Mouse (Mus musculus) olfactory bulb, adult 2 months (tissue): ENCODE measurements around the gene Cpne2.

Experiments used
- CTCF ChIP-seq: fragments of 200-500 bp; IDR thresholded peaks from 2 replicates; pipeline ENCODE4 v1.5.1; 2012; ENCODE audit warnings: low read depth, mild to moderate bottlenecking, low read length, moderate library complexity; ENCODE audit not compliant: insufficient read depth
- POLR2A ChIP-seq: fragments of 200-500 bp; IDR thresholded peaks from 2 replicates; pipeline ENCODE4 v1.6.1; 2012; ENCODE audit warnings: mild to moderate bottlenecking, low read depth, low read length, moderate library complexity; ENCODE audit not compliant: insufficient read depth

DNA sequence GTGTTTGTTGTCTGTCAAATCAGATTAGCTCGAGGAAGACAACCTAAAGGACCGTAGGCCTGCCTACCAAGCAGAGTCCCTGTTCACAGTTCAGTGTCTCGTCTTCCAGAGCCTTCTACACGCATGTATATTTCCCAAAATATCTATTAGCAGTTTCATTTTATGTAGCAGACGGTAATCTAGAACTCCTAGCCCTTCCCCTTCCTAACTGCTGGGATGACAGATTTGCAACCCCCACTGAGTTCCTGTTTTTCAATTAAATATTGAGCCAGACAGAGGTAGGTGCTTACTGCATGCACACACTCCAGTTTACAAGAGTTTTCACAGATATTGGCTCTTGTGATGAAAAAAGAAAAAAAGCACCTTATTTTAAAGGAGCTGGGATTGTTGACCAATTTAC is 16.7 kb downstream of the Cpne2 start:
- no peak for TF ChIP-seq CTCF
- TF ChIP-seq POLR2A, result no peak
